Mouse (Mus musculus) neural tube, embryonic 12.5 days (tissue): ENCODE data around the gene Gm20390. TPM values are rescaled to one million over a fixed set of nuclear protein-coding genes. Genes with fewer than 3 reads are reported as not detected.
A peak's percentile ranks its signal among the peaks of the same experiment; 100 is the strongest.

Experiments used
- ATAC-seq: fragments of 200-750 bp; cut with Nextera tagmentation; 2 replicates; pipeline ENCODE4 v1.8.0; 2017; ENCODE audit warnings: low read depth, mild to moderate bottlenecking, moderate TSS enrichment, moderate library complexity; ENCODE audit not compliant: low FRiP score
- H3K27ac ChIP-seq: fragments of 300-500 bp; sonication (generic); 2 replicates; pipeline ENCODE4 v1.5.1; 2016
- H3K27me3 ChIP-seq: fragments of 300-500 bp; sonication (generic); replicated peaks from 2 replicates; pipeline ENCODE4 v1.6.1; 2016; ENCODE audit warnings: mild to moderate bottlenecking
- H3K36me3 ChIP-seq: fragments of 300-500 bp; sonication (generic); 2 replicates; pipeline ENCODE4 v1.6.1; 2016; ENCODE audit warnings: mild to moderate bottlenecking
- H3K4me1 ChIP-seq: fragments of 300-500 bp; sonication (generic); 2 replicates; pipeline ENCODE4 v1.6.1; 2016
- H3K4me2 ChIP-seq: fragments of 300-500 bp; sonication (generic); replicated peaks from 2 replicates; pipeline ENCODE4 v1.6.1; 2016; ENCODE audit warnings: mild to moderate bottlenecking
- H3K4me3 ChIP-seq: fragments of 300-500 bp; sonication (generic); 2 replicates; pipeline ENCODE4 v1.5.1; 2016
- H3K9ac ChIP-seq: fragments of 300-500 bp; sonication (generic); 2 replicates; pipeline ENCODE4 v1.6.1; 2016; ENCODE audit warnings: mild to moderate bottlenecking
- H3K9me3 ChIP-seq: fragments of 300-500 bp; sonication (generic); 2 replicates; pipeline ENCODE4 v1.6.1; 2016; ENCODE audit warnings: mild to moderate bottlenecking
- WGBS: fragments of 180-500 bp; shearing (Covaris S2); methylation state at CpG from one replicate; pipeline ENCODE4 v1.1.7; 2016; 5-methylcytosine and 5-hydroxymethylcytosine counted together
- polyA plus RNA-seq: library from polyadenylated mRNA; unstranded; fragments of >200 nt; fragmentation: Nextera tagmentation; extraction: Ambion mirVana; gene quantifications from 2 replicates; pipeline ENCODE4 v1.2.1, GENCODE M21; 2016

Gm20390 gene
- polyA plus RNA-seq, 1 experiment from 2014 or later: 346 TPM

GRCm38 (mm10) chr11:93987026-93987425 is 18.9 kb upstream of the Gm20390 start:
- Histone ChIP-seq H3K4me1 (no peaks in the 10 kb centered on the region), H3K4me3 (no peak overlapping the region), H3K9me3 (no peaks in the 10 kb centered on the region), H3K27me3 (no peaks in the 10 kb centered on the region), H3K27ac (no peak overlapping the region), H3K4me2 (no peak overlapping the region), H3K9ac (no peak overlapping the region), H3K36me3 (no peaks in the 10 kb centered on the region)
- 84% methylated on average over 4 of the region's 4 CpGs for WGBS
- no peak for ATAC-seq

GRCm38 (mm10) chr11:93986298-93986697 is 18.2 kb upstream of the Gm20390 start:
- no peak overlapping the region for H3K4me3 ChIP-seq
- no peak overlapping the region for H3K9ac ChIP-seq
- H3K4me1 ChIP-seq: no peaks in the 10 kb centered on the region
- no peak for ATAC-seq
- no peaks in the 10 kb centered on the region for H3K36me3 ChIP-seq
- H3K4me2 ChIP-seq: no peak overlapping the region
- H3K27ac ChIP-seq: no peak overlapping the region
- no peaks in the 10 kb centered on the region for H3K27me3 ChIP-seq
- H3K9me3 ChIP-seq: no peaks in the 10 kb centered on the region

GRCm38 (mm10) chr11:93985265-93985664 is 17.2 kb upstream of the Gm20390 start:
- WGBS: 86% methylated on average over 5 of the region's 5 CpGs
- H3K27ac ChIP-seq: no peak overlapping the region
- H3K4me2 ChIP-seq: no peak overlapping the region
- ATAC-seq: no peak
- no peaks in the 10 kb centered on the region for H3K27me3 ChIP-seq
- H3K9me3 ChIP-seq: no peaks in the 10 kb centered on the region
- no peak overlapping the region for H3K4me3 ChIP-seq
- H3K36me3 ChIP-seq: no peaks in the 10 kb centered on the region
- no peaks in the 10 kb centered on the region for H3K4me1 ChIP-seq
- no peak overlapping the region for H3K9ac ChIP-seq

GRCm38 (mm10) chr11:93984619-93985018 is 16.5 kb upstream of the Gm20390 start:
- Histone ChIP-seq H3K36me3 (no peaks in the 10 kb centered on the region), H3K4me1 (0 out of 2 replicates have a peak, but pooled peaks cover 2% of the 10 kb centered on the region), H3K4me3 (no peak overlapping the region), H3K4me2 (no peak overlapping the region), H3K27me3 (no peaks in the 10 kb centered on the region), H3K27ac (no peak overlapping the region), H3K9ac (no peak overlapping the region), H3K9me3 (no peaks in the 10 kb centered on the region)
- 93% methylated on average over 3 of the region's 3 CpGs for WGBS
- no peak for ATAC-seq

DNA sequence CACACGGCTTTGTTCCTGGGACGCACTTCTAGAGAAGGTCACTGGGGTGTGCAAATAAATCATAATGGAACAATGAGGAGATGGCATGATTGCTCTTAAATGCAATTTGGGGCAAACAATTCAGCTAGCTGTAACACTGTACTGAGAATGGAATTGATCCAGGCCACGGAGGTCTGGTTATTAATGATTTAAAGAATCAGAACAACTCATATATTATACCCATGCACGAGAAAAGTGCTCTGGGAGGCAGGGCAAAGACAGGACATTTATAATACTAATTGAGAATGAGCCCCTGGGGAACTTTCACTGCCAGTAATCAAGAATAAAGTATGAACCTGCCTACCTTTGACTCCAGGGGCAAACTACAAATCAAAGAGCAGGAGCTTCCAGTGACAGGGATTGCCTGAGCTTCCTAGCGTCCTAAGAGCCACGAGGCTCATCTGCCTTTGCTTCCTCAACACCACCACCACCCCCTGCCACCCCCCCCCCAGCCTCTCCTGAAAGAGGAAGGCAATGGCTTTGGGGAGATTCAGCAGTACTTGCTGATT is 11.5 kb upstream of the Gm20390 start:
- 28% methylated on average over 6 of the region's 6 CpGs for WGBS
- H3K27ac ChIP-seq: no peak overlapping the region
- no peak for ATAC-seq

DNA sequence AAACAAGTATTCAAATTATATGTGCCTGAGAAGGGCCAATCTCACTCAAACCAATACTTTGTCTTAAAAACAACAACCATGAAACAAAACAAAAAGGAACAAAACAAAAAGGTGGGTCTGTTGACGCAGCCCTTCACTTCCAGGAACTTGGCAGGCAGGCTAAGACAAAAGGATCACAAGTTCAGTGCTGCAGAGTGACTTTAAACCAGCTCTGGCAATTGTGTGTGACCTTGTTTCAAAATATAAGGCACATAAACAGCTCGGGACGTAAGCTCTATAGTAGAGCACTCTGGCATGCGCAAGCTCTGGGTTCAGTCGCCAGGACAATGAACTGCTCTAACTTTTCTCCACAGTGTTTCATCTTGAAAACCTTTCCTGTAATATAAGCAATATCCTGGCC is 4.9 kb upstream of the Gm20390 start:
- WGBS: 88% methylated on average over 5 of the region's 5 CpGs

More for the DNA sequence above, 11.5 kb upstream of the Gm20390 start:
- Histone ChIP-seq H3K4me1 (0 out of 2 replicates have a peak, but pooled peaks cover 2% of the 10 kb centered on the region), H3K9ac (no peak overlapping the region), H3K9me3 (no peaks in the 10 kb centered on the region), H3K36me3 (no peaks in the 10 kb centered on the region), H3K4me2 (no peak overlapping the region), H3K4me3 (no peak overlapping the region), H3K27me3 (no peaks in the 10 kb centered on the region)

DNA sequence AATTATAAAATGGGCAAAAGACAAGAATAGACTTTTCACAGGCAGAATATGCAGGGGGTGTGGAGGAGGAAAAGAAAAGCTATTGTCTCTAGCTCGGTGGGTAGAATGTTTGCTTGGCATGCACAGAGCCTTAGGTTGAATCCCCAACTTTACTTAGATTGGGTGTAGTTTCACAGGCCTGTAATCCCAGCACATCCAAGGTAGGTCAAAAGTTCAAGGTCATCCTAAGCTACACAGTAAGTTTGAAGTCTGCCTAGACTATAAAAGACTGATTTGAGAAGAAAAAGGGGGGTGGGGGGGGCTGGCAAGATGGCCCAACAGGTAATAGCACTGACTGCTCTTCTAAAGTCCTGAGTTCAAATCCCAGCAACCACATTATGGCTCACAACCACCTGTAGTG is 1.7 kb upstream of the Gm20390 start:
- ATAC-seq: no peak
- no peak overlapping the region for H3K27ac ChIP-seq
- peaks cover 12% of the 10 kb centered on the region; the same call in 1 of the 2 replicates for H3K4me1 ChIP-seq
- H3K36me3 ChIP-seq: peaks cover 12% of the 10 kb centered on the region
- WGBS: 72% methylated on average over 1 of the region's 1 CpGs
- no peak overlapping the region for H3K4me3 ChIP-seq
- no peaks in the 10 kb centered on the region; the same call in 1 of the 2 replicates for H3K27me3 ChIP-seq
- no peak overlapping the region for H3K4me2 ChIP-seq
- H3K9me3 ChIP-seq: no peaks in the 10 kb centered on the region
- H3K9ac ChIP-seq: no peak overlapping the region

More for the DNA sequence above, 4.9 kb upstream of the Gm20390 start:
- Histone ChIP-seq H3K4me1 (peaks cover 4% of the 10 kb centered on the region; the same call in 1 of the 2 replicates), H3K36me3 (no peaks in the 10 kb centered on the region), H3K27ac (no peak overlapping the region), H3K4me3 (no peak overlapping the region), H3K27me3 (no peaks in the 10 kb centered on the region; the same call in 1 of the 2 replicates), H3K4me2 (no peak overlapping the region), H3K9ac (no peak overlapping the region), H3K9me3 (no peaks in the 10 kb centered on the region)
- no peak for ATAC-seq

- peaks cover 18% of the 10 kb centered on the region for H3K36me3 ChIP-seq
- no peaks in the 10 kb centered on the region for H3K9me3 ChIP-seq
- WGBS: 94% methylated on average over 6 of the region's 6 CpGs
- peak overlapping the region; percentile 82; the same call in 1 of the 2 replicates for H3K4me2 ChIP-seq
- H3K4me3 ChIP-seq: no peak overlapping the region
- H3K27me3 ChIP-seq: no peaks in the 10 kb centered on the region; the same call in 1 of the 2 replicates
- H3K4me1 ChIP-seq: peaks cover 12% of the 10 kb centered on the region; the same call in 1 of the 2 replicates
- ATAC-seq: no peak
- no peak overlapping the region for H3K27ac ChIP-seq
- no peak overlapping the region for H3K9ac ChIP-seq
Measured at GRCm38 (mm10) chr11:93969171-93969570, 1.1 kb upstream of the Gm20390 start.

- peaks cover 12% of the 10 kb centered on the region; the same call in 1 of the 2 replicates for H3K4me1 ChIP-seq
- H3K4me2 ChIP-seq: peak overlapping the region; percentile 82
- no peaks in the 10 kb centered on the region; the same call in 1 of the 2 replicates for H3K27me3 ChIP-seq
- H3K27ac ChIP-seq: no peak overlapping the region
- ATAC-seq: peak; percentile 12; the same call in 1 of the 2 replicates
- no peaks in the 10 kb centered on the region for H3K9me3 ChIP-seq
- 47% methylated on average over 6 of the region's 6 CpGs for WGBS
- H3K9ac ChIP-seq: no peak overlapping the region
- no peak overlapping the region for H3K4me3 ChIP-seq
- H3K36me3 ChIP-seq: peaks cover 21% of the 10 kb centered on the region
Measured at GRCm38 (mm10) chr11:93968848-93969128, 695 bp upstream of the Gm20390 start.

DNA sequence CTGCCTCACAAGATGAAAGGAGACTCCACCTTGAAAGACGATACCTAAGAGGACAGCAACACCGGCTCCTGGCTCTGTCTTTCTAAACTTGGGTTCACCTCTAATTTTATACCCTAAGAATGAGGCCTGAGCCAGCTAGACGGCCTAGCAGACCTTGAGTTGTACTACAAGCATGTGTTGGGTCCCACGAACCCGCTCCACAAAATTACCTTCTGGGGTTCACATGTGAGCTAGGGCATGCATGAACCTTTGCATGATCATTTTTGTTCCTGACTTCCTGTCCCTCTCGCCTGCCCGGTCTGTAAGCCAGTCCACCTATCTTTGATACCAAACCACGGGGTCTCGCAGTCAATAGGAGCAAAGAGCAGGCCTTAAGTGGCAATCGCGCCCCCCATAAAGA is 712 bp downstream of the Gm20390 start:
- Histone ChIP-seq H3K4me3 (peak overlapping the region; percentile 76), H3K27ac (peak overlapping the region; percentile 51), H3K27me3 (no peaks in the 10 kb centered on the region; the same call in 1 of the 2 replicates), H3K9me3 (no peaks in the 10 kb centered on the region), H3K4me1 (peaks cover 12% of the 10 kb centered on the region; the same call in 1 of the 2 replicates), H3K36me3 (peaks cover 34% of the 10 kb centered on the region), H3K4me2 (peak overlapping the region; percentile 82), H3K9ac (peak overlapping the region; percentile 76)
- WGBS: 6% methylated on average over 11 of the region's 11 CpGs
- 0 out of 2 replicates have a peak, but pooled peaks have one; percentile 1 for ATAC-seq

- Histone ChIP-seq H3K36me3 (peaks cover 53% of the 10 kb centered on the region), H3K4me1 (peaks cover 12% of the 10 kb centered on the region; the same call in 1 of the 2 replicates), H3K27me3 (no peaks in the 10 kb centered on the region), H3K4me3 (no peak overlapping the region), H3K27ac (no peak overlapping the region), H3K4me2 (no peak overlapping the region), H3K9me3 (no peaks in the 10 kb centered on the region), H3K9ac (no peak overlapping the region)
- WGBS: 94% methylated on average over 6 of the region's 6 CpGs
- no peak for ATAC-seq
Measured at GRCm38 (mm10) chr11:93965391-93965790, 2.7 kb downstream of the Gm20390 start.

GRCm38 (mm10) chr11:93963013-93963412 is 5.1 kb downstream of the Gm20390 start:
- Histone ChIP-seq H3K9ac (no peak overlapping the region), H3K4me1 (0 out of 2 replicates have a peak, but pooled peaks cover 8% of the 10 kb centered on the region), H3K27me3 (no peaks in the 10 kb centered on the region), H3K4me3 (no peak overlapping the region), H3K9me3 (no peaks in the 10 kb centered on the region), H3K27ac (no peak overlapping the region), H3K36me3 (peaks cover 75% of the 10 kb centered on the region), H3K4me2 (no peak overlapping the region)
- ATAC-seq: no peak
- 74% methylated on average over 4 of the region's 4 CpGs for WGBS

GRCm38 (mm10) chr11:93961482-93961881 is 6.6 kb downstream of the Gm20390 start:
- H3K27ac ChIP-seq: no peak overlapping the region
- H3K9ac ChIP-seq: no peak overlapping the region
- ATAC-seq: no peak
- H3K4me1 ChIP-seq: peaks cover 2% of the 10 kb centered on the region; the same call in 1 of the 2 replicates
- H3K4me2 ChIP-seq: no peak overlapping the region
- no peaks in the 10 kb centered on the region for H3K9me3 ChIP-seq
- H3K4me3 ChIP-seq: no peak overlapping the region
- 97% methylated on average over 6 of the region's 6 CpGs for WGBS
- H3K36me3 ChIP-seq: peaks cover 78% of the 10 kb centered on the region
- H3K27me3 ChIP-seq: no peaks in the 10 kb centered on the region
